Mouse (Mus musculus): ENCODE measurements around the gene Tbl2. TPM values are rescaled to one million over a fixed set of nuclear protein-coding genes. Genes with fewer than 3 reads are reported as not detected.
A peak's percentile ranks its signal among the peaks of the same experiment; 100 is the strongest.

Gene Tbl2
- total RNA-seq, 2 experiments from 2014 or later: 7.0 to 7.6 TPM

DNA sequence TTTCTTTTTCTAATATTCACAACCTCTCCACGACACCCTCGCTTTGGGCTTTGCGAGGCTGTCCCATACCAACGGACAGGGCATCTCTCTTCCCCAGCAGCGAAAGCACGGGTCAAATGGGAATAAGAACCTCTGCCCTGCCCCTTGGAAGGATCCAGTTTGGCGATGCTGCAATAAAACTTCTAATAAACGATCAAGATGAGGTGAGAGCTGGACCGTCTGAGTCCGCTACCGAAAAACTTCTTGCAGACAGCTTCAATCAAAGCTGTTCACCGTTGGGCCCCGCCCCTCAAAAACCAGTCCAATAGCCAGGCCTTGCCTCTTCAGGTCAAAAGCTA is 773 bp upstream of the Tbl2 start:
- no peak for DNase-seq (ENCODE audit: low spot score)

DNA sequence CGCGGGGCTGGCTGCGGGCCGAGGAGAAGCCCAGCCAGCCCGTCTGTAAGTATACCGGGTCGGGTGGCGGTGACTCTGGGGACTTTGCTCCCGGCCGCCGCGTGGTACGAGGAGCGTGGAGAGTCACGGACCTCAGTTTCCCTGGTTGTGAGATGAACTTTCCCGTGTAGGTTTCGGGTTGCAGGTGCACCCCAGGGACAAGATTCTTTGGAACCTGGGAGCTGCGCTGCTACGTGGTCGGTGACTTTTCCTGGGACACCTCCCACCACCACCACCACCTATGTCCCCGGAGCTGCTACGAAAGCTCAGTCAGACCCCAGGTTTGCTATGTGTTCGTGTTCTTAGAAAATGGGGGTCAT is 342 bp downstream of the Tbl2 start:
- DNase-seq (ENCODE audit: low spot score): no peak

DNA sequence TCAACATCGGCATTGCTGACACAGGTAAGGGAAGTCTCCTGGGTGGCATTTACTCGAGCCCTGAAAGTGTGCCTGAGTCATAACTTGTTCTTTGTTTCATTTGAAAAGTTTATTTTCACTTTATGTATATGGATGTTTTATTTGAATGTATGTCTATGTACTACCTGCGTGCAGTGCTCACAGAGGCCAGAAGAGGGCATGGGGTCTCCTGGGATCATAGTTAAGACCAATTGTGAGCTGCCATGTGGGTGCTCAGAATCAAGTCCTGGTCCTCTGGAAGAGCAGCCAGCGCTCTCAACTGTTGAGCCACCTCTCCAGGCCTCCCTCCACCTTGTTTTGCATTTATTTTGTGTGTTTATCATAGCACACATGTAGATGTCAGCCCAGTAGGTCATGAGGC is 7.0 kb downstream of the Tbl2 start:
- DNase-seq (ENCODE audit: low spot score): no peak

DNA sequence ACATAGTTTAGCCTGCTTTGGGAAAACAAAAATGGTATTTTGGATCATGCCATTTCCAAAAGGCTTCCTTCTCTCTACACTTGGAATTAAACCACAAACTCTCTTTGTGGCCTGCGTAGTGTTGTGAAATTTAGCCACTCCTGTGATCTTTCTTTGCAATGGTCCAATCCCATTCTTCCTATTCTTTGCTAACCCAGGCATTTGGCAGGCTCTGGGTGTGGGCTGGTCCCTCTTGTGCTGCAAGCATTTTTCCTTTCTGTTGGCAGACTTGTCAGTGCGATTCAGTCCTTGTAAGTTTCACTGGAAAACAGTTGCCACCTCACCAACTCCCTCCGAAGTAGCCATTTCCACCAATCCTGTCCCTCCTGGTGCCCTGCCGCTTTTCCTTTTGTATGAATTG is 11.8 kb downstream of the Tbl2 start:
- DNase-seq (ENCODE audit: low spot score): peak; percentile 58

DNA sequence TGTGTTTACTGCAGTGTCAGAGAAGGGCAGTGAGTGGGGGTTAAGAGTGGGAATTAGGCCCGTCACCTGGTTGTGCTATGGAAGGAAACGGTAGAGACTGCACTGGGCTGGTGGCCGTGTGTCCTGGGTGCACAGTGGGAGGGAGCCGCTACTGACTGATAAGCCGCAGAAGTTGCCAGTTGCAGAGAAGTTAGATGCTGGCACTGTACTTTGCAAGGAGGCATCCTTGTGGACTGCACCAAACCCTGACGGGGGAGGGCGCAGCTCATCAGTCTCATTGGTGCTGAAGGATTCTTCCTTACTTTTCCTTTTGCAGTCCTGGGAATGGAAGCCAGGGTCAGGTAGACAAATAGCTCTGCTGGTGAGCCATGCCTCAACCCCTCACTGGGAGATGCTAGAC is 12.2 kb downstream of the Tbl2 start:
- DNase-seq (ENCODE audit: low spot score): no peak

DNA sequence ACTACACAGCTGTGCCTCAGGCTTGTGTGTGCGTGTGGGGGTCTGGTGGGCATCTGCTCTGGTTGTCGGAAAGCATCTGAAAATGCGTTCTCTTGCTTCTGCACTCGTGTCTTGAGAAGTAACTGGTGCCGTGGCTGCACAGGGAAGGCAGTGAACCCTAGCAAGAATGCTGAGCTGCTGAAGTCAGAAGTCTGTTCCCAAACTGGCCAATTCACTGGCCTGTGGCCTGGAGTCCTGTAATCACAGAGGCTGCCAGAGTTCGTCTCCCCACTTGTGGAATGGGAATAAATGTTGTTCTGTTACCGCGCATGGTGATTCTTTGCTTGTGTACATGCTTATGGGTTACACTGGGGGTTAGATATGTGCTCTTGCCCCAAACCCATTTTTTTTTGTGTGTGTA is 12.9 kb downstream of the Tbl2 start:
- DNase-seq (ENCODE audit: low spot score): no peak

DNA sequence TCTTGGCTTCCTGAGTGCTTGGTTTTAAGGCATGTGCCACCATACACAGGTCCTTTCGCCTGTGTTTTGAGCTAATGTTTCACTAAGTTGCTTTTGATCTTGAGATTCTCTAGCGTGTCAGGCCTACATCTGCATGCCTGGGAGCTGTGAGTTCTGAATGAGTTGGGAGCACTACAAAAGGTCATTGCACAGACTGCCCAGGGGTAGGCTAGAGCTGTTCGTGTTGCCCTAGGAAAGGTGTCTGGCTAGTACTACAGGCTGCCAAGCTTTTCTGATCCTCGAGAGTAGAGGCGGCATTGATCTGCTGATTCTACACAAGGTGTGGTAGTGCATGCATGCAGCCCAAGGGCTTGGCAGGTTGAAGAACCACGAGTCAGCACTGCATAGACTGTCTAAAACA is 13.4 kb downstream of the Tbl2 start:
- DNase-seq (ENCODE audit: low spot score): no peak

DNA sequence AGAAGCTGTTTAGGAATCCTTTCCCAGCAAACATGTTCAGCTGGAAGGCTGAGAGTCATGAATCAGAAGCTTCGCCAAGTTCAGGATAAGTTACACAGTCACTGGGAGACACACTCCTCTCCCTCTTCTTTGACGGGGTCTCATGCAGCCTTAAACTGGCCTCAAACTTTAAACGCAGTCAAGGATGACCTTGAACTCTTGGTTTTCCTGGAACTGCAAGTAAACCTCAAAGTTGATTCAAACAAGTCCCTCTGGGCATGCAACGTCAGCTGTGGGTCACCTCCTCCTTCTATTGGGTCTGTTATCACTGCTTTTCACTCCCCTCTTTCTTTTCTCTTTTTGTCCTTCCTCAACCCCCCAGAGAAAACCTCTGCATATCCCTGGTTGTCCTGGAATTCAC is 17.5 kb downstream of the Tbl2 start:
- DNase-seq (ENCODE audit: low spot score): no peak

DNA sequence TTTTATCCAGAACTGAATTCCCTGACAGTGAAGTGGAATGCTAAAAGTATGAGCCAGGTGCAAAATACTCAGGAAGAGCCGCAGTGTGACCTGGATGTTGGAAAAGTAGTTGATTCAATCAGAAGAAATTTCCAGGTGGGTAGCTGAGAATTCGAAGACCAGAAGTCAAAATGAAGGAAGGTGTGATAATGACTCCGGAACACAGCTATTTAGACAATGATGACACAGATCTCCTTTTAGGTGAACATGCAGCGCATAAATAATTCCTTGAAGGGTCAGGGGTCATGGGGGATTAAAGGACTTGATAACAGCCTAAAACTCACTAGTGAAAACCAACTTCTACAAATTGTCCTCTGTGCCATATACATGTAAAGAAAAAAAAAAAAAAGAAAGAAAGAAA is 18.0 kb downstream of the Tbl2 start:
- no peak for DNase-seq (ENCODE audit: low spot score)

DNA sequence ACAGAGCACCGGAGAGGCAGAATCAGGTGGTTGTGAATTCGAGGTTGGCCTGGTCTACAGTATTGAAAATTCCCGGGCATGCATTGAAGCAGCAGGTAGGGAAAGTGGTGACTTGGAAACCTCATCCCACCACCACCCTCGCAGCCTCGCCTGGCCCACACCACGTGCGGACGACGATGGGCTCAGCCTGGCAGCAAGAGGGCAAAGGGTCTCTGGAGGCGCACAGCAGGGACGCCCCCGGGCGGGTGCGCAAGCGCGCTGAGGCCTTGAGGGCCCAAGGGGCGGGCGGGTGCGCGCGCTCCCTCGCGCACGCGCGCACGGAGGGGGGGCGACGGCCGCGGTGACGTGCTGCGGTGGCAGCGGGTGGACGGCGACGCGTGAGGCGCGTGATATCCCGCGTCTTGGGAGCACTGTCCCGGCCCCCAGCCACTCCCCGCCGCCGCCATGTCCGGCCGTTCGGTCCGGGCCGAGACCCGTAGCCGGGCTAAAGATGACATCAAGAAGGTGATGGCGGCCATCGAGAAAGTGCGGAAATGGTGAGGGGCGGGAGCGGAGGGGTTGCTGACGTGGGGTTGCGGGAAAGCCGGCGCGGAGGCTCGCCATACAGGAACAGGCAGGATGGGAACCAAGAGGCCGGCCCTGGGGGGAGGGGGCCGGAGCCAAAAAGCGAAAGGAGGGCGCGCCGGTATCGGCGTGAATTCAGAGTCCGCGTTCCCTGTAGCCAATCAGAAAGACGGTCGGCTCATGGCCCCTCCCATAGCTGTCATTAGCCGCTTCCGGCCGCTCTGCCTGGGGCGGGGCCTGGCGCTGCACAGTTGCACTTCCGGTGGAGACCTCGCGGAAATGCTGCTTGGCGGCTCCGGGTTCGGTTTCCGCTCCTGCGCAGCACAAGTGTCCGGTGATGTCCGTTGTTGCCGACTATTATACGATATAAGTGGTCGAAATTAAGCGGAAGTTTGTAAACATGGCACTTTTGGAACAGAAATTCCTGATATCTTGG is 18.9 kb downstream of the Tbl2 start, which contains the start of gene Bcl7b:
Gene Bcl7b, plus strand, starts transcription at position 221 of the 1,000 bp plus-strand sequence.
- peak; percentile 97 for DNase-seq (ENCODE audit: low spot score)

DNA sequence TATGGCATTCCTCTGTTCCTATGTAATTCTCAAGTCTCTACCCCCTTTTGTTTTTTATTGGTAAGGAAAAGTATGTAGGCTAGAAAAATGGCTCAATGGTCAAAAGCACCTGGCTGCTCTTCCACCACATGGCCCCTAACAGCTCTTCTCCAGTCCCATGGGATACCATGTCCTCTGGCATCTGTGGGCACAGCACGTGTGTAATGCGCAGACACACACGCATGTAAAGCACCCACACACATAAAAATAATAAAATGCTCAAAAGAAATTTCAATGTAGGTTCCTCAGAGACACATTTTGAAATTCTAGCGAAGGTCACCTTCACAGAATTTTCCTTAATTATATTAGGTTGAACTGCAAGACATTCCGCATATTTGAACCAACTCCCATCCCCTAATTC is 20.0 kb downstream of the Tbl2 start:
- no peak for DNase-seq (ENCODE audit: low spot score)

DNA sequence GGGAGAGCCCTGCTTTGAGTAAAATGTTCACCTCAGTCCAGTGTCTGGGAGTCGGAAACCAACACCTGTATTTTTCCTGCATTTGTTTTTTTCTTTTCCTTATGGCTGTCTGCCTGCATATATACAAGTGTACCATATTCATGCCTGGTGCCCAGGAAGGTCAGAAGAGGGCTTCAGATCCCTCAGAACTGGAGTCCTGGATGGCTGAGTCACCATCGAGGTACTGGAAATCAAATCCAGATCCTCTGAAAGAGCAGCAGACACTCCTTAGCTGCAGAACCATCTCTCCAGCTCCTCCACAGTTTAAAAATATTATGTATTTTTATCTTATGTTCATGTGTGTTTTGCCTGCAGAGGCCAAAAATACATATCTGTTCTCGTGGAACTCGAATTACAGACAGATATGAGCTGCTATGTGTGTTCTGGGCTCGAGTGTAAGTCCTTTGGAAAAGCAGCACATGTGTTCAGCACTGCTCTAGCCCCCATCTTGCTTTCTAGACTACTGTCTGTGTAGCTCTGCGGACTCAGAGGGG is 22.3 kb downstream of the Tbl2 start:
- DNase-seq (ENCODE audit: low spot score): no peak

DNA sequence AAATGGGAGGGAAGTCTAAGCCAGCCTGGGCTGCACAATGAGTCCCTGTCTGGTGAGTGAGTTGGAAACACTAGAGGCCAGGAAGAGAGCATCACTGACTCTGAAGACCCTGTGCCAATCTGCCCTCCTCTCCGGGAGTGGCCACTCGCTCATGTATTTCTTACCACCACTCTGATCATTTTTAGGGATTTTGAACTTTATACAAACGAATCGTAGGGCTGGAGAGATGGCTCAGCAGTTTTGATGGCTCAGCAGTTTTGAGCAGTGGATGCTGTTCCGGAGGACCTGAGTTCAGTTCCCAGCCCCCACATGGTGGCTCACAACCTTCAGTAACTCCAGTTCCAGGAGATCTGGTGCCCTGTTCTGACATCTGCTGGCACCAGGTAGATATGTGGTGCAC is 23.5 kb downstream of the Tbl2 start:
- DNase-seq (ENCODE audit: low spot score): no peak

DNA sequence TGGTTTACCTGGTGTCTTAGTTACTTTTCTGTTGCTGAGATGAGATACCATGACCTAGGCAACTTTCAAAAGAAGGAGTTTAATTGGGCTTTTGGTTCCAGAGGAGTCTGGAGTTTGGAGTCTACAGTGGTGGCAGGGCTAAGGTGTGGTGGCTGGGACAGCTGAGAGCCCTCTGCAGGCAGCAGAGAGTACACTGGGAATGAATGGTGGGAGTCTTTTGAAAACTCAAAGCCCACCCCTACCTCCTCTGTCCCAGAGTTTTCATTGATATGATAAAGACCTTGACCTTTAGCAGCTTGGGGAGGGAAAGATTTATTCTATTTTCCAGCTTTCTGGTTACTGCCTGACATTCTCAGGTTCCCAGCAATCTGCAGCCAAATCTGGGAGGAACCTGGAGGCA is 25.6 kb downstream of the Tbl2 start:
- no peak for DNase-seq (ENCODE audit: low spot score)

DNA sequence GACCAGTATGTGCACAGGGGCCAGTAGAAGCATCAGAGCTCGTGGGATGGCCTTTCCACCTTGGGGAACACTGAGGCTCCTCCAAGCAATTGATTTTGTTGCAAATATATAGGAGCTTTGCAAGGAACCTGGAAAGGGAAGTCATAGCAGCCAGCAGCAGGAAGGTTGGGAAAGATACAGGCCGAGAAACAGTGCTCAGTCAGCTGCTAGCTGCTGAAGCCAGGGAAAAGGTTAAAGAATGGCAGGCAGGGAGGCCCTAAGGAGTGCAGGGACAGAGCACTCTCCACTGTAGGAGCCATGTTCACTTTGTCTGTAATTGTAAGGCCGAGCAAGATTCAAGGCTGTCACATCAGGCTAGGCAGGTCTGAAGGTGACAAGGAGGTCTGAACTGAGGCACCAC is 29.1 kb downstream of the Tbl2 start:
- DNase-seq (ENCODE audit: low spot score): no peak

DNA sequence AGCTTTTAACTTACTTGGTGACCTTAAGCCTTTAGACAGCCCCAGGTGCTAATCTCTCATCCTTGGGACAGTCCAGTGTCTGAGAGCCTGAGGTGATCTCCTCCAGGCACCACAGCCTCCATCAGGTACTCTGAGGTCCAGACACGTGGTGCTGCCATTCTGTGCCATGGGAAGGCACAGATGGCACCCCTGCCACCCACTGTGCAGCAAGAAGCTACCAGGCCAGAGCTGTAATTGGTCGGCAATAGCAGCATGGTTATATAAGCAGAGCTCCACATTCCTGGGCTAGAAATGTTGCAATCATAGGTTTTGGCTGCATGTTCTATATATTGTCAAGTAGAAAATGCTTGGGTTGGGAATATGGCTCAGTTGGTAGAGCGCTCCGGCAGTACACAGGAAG is 29.5 kb downstream of the Tbl2 start:
- DNase-seq (ENCODE audit: low spot score): no peak

DNA sequence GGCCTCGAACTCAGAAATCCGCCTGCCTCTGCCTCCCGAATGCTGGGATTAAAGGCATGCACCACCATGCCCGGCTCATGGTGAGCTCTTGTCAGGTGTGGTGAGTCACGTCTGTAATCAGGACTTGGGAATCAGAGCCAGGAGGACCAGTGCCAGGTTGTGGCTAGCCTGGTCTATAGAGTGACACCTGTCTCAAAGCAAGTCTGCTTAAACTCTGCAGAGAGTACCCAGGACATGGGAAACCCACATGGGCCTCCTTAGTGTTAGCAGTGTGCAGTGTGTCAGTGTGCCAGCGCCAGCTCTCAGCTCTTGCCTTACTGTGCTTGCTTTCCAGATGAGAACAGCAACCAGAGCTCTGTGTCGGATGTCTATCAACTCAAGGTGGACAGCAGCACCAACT is 30.2 kb downstream of the Tbl2 start:
- DNase-seq (ENCODE audit: low spot score): no peak

DNA sequence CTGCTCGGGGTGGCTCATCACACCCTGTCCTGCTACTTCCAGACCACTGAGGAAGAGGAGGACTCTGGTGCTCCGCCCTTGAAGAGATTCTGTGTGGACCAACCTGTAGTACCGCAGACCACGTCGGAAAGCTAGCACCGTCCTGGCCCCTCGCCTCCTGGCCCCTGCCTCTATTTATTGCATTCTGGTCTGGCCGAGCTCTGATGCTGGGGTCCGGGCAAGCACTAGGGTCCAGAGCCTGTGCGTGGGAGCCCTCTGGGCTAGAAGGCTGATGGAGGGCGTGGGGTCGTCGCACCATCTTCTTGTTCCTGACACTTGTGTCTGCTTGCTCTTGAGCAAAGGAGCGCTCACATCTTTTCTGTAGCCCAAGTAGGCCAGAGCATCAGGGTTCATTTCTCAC is 31.3 kb downstream of the Tbl2 start:
- no peak for DNase-seq (ENCODE audit: low spot score)

DNA sequence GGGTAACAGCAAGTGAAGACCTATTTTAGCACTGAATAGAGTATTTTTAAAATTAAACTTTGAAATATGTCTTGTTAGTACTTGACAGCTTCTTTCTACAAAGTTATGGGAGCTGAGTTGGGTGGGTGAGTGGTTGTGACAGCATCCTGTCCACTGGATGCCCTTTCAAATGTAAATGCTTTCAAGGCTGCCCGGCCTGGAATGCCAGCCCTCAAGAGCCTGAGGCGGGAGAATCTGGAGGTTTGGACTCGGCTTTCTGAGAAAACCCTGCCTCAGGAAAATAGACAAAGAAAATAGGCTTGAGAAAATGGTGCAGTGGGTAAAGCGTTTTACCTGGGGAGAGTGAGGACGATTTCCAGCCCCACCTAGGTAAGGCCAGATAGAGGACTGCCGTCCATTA is 32.3 kb downstream of the Tbl2 start:
- DNase-seq (ENCODE audit: low spot score): no peak

DNA sequence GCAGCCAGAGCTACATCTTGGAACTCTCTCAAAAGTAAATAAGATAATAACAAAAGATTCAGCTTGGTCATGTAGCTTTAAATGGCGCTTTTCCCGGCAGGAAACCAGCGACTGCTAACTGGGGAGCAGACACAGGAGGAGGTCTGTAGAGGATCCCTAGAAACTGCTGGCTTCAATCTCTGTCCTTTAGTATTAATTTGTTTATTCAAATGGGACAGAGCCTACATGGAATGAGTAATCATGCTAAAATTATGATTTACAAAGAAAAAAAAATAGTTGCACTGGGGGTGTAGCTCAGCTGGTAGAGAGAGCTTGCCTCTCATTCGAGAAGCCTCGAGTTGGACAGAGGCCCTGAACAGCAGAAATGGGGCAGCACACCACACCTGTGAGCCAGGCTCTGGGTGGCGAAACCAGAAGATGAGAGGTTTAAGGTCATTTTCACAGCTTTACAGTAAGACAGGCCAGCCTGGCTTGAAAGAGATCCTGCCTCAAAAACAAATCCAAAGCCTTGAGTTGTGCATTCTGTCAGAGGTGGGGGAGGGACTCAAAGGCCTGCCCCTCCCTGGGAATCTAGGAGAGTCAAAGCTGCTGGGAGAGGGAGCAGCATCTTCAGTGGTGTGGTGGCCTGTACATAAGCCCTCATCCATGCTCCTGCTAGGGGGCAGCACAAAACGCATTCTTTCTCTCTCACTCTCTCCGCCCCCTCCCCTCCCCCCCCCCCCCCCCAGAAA is 33.8 kb downstream of the Tbl2 start:
- DNase-seq (ENCODE audit: low spot score): no peak

DNA sequence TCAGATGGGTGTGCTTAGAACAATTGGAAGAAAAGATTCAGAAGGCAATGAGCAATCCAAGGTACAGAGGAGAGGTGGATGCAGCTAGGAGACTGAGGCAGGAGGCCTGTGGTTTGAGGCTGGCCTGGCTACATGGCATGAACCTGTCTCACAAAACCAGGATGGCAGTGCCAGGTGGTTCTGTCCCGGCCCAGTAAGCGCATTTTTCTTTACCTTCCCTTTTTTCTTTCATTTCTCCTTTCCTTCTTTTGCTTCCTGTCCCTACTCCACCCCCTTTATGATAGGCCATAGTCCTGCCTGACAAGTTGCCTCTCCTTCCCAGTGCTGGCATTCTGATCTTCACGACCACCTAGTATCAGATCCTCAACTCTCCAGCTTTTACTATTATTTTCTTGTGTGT is 35.6 kb downstream of the Tbl2 start:
- no peak for DNase-seq (ENCODE audit: low spot score)

DNA sequence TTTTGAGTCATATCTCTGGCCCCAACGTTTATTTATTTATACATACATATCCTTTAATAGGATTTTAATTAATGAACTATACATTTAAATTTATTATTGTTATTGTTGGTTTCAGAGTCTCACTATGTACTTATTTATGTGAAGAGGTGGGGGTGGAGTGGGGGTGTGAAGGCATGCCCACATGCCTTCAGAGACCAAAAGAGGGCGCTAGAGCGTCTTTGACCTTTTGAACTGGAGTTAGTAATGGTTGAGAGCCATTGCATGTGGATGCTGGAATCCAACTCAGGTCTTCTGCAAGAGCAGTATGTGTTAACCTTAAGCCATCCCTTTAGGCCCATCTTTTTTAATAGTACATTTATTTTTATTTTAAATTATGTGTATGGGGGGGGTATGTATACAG is 36.1 kb downstream of the Tbl2 start:
- DNase-seq (ENCODE audit: low spot score): peak; percentile 17

DNA sequence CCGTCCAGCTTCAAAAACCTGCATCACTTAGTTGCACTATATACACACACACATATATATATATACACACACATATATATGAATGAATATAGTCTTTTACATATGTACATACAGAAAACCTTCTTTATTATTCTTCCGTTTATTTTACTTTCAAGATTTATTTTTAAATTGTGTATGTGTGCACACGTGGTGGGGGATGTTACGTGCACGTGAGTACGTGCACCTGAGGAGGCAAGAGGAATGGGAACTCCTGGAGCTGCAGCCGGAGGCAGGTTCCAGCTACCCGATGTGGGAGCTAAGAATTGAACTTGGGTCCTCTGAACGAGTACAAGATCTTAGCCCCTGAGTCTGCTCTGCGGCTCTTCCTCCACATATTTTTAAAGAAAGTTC is 36.8 kb downstream of the Tbl2 start:
- DNase-seq (ENCODE audit: low spot score): no peak
